Mouse (Mus musculus): ENCODE data around the gene Lrguk.

Gene Lrguk

DNA sequence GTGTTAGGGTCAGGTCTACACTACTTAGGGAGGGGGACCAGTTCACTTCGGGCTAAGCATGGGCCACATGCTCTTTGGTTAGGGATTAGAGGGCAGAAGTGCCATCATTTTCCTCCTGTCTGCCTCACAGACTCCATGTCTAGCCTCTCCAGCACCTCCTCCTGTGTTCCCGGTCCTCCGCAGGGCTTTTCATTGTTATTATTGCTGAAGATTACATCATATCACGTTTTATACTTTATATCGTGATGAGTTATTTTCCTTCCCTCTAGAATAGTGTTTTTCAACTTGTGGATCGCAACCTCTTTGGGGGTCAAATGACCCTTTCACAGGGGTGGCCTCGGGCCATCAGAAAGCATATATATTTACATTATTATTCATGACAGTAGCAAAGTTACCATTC is 37.5 kb downstream of the Lrguk start:
- no peak for DNase-seq (ENCODE audit: low spot score)

- no peak for DNase-seq (ENCODE audit: low spot score)
These were observed 38.0 kb downstream of the Lrguk start for GRCm38 (mm10) chr6:34067271-34067670.

- no peak for DNase-seq (ENCODE audit: low spot score)
These were observed 42.7 kb downstream of the Lrguk start for GRCm38 (mm10) chr6:34071936-34072335.

- no peak for DNase-seq (ENCODE audit: low spot score)
These were observed 44.7 kb downstream of the Lrguk start for GRCm38 (mm10) chr6:34073931-34074442.

GRCm38 (mm10) chr6:34075520-34075919 is 46.3 kb downstream of the Lrguk start:
- no peak for DNase-seq (ENCODE audit: low spot score)

GRCm38 (mm10) chr6:34083471-34083870 is 54.2 kb downstream of the Lrguk start:
- DNase-seq (ENCODE audit: low spot score) = peak; percentile 20

DNA sequence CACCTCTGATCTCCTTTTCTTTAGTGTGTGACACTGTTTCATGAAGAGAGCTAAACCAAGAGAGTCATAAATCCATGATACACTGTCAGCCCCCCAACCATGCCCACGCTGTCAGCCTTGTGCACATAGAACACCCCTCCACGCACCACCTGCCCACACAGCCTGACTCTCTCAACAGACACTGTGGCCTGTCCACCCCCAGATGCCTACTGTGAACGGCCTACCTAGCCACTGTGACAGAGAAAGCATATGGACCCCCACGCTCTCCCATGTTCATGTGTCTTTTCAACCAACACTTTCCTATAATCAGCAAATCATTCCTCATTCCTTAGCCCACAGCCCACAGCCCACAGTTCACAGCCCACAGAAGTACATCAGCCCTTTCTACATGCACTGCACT is 58.5 kb downstream of the Lrguk start:
- DNase-seq (ENCODE audit: low spot score) = no peak

DNA sequence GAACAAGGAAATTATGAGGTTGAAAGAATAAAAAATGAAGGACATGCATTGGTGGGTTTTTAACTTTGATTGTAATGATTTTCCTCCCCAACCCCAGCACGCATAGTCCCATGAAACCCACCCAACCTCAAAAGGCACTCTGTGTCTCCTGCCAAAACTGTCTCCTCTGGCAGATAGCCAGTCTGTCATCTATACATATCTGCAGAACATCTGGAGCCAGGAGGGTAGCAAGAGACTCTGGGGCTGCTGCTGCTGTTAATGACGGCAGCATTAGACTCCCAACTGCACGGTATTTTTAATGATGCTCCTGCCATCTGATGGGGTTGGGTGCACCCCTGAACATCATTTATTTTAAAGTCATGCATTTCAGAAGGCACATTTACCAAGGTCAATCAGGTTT is 59.7 kb downstream of the Lrguk start:
- no peak for DNase-seq (ENCODE audit: low spot score)

DNA sequence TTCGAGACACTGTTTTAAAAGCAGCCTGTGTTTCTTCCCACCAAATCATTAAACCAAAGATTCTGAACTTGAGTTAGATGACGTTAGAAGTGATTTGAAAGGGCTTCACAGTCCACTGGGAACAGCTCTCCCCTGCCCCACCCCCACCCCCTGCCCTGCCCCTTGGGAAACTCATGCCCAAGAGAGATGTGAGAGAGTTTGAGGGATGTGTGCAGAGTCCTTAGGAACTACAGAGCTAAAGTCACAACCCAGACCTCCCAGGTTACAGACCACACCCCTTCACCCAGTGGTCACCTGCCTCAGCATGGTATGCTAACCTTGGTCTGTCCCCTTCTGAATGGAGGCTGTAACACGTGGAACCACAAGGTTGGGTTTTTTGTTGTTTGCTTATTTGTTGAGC is 62.3 kb downstream of the Lrguk start:
- no peak for DNase-seq (ENCODE audit: low spot score)

DNA sequence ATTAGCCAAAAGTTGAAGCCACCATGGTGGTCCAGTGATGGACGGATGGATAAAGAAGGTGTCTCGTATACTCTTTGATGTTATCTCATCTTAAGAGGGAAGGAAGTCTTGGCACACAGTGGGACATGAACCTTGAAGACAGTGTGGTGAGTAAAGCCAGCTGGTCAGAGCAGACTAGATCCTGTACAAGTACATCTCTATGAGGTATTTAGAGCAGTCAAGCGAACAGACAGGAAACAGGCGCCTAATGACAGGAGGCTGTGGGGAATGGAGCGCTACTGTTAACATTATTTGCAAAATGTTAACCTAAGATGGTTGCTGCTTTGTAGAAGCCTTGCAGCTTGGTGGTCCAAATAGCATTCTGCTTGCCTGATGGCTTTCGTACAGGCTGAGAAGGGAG is 67.0 kb downstream of the Lrguk start:
- DNase-seq (ENCODE audit: low spot score) = no peak

GRCm38 (mm10) chr6:34096905-34097304 is 67.7 kb downstream of the Lrguk start:
- DNase-seq (ENCODE audit: low spot score) = no peak

DNA sequence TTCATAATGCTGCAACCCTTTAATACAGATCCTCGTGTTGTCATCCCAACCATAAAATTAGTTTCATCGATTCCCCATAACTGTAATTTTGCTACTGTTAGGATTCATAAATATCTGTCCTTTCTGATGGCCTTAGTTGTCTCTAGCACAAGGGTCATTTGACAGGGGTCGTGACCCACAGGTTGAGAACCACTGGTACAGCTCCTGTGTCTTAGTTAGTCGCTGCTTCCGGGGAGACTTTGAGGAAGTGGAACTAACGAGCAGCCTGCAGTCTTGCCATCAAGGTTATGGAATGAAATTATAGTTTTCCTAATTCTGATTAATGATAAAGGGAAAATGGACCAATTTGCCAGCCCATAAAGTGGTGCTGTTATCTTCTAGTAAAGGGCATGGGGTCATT is 70.5 kb downstream of the Lrguk start:
- DNase-seq (ENCODE audit: low spot score) = no peak

DNA sequence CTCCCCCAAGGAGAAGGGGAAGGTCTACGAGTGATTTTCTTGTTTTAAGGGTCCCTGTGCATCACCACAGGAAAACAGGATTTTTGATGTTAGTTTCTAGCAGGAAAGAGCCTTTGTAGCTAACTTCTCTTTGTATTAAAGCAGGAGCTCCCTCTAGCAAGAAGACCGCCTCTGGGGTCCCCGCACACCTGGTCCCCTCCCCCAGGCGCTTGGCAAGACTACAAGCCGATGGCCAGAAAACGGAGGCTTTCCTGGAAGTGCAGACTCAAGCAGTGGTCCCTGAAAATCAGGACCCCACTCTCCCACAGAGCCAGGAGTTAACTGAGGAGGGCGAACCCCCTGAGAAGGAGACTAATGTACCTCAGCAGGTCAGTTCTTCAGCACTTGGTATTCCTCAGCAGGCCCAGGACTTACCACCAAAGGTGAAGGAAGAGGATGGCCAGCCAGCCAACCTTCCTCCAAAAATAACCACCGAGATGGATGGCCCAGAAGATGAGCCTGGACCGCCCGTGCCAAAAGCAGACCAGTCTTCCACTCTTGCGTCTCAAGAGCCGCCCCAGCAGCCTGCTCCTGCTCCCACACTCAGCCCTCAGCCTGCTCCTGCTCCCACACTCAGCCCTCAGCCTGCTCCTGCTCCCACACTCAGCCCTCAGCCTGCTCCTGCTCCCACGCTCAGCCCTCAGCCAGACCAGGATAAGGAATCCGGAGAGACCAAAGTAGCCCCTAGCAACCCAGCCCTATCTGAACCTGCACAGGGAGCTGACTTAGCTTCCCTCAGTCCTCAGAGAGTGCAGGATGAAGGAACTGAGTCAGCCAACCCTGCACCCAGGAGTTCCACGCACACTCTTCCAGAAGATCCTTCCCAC is 72.5 kb downstream of the Lrguk start:
- no peak for DNase-seq (ENCODE audit: low spot score)

- no peak for DNase-seq (ENCODE audit: low spot score)
These were observed 74.1 kb downstream of the Lrguk start for GRCm38 (mm10) chr6:34103251-34103920.

DNA sequence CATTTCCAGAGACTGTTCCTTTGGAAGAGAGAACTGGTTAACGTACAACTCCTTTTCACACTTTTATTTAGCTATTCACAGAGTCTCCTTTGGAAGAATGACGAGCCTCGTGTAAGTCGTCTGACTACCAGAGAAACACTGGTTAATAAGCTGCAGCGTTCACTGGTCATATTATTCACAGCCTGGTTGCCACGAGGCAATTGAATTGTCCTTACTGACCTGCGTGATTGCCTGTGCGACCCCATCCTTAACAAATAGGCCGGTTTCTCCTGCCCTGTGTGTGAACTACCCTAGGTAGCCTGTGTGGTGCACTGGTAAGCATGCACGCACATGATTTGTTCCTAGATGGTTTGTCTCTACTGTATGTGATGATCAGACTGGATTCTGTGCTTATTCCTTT is 81.3 kb downstream of the Lrguk start:
- DNase-seq (ENCODE audit: low spot score) = no peak

- no peak for DNase-seq (ENCODE audit: low spot score)
These were observed 82.2 kb downstream of the Lrguk start for GRCm38 (mm10) chr6:34111406-34111805.

DNA sequence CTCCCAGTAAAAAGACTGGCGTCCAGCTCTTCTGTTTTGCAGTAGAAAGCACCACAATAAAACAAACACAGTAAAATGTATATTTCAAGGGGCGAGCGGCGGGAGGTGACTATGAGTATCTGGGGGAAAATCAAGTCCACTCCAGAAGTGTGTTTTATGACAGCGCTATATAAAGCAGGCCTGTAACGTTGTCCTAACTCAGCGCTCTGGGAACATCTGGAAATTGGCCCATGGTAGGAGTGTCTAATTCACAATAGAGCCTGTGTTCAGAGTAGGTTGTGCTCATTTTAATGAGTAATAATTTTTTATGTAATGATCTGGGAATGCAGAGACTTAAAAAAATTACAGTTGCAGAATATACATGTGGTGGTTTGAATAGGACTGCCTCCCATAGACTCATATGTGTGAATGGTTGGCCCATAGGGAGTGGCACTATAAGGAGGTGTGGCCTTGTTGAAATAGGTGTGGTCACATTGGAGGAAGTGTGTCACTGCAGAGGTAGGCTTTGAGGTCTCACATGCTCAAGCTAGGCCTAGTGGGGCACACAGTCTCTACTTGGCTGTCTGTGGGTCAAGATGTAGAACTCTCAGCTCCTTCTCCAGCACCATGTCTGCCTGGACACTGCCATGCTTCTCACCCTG is 87.7 kb downstream of the Lrguk start:
- DNase-seq (ENCODE audit: low spot score) = no peak

- DNase-seq (ENCODE audit: low spot score) = no peak
These were observed 95.2 kb downstream of the Lrguk start for GRCm38 (mm10) chr6:34124401-34124800.

DNA sequence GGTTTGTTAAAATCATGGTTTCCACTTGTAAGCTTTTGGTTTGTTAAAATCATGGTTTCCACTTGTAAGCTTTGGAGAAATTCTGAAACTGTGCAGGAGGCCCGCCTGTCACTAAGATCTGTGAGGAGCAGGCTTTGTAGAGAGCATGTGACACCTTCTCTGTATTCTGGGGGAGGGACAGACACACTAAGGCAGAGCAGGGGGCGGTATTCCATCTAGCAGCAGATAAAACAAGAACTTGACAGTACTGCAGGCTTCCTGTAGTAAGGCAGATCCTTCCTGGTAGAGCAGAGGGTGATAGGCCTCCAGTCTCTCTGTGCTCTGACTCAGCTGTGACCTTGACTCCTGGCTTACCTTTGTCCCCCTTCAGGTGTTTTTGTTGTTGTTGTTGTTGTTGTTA is 100.0 kb downstream of the Lrguk start:
- DNase-seq (ENCODE audit: low spot score) = no peak

DNA sequence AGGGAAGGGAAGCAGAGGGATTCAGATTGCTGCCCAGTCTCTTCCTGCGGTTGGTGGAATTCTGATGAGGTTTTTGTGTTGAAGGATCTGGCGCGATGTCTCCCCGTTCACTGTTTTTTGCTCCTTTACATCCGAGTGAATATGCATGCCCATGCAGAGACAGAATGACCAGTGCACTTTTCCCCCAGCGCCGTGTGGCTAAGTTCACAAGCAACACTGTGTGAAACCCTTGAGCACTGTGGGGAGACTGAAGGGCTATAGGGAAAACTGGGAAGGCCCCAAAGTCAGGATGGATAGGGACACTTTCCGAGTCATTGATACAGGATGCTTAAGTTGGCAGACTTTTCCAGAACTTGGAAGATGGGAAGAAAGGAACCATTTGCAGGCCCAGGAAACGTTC is 103.1 kb downstream of the Lrguk start:
- DNase-seq (ENCODE audit: low spot score) = no peak

- no peak for DNase-seq (ENCODE audit: low spot score)
These were observed 109.1 kb downstream of the Lrguk start for GRCm38 (mm10) chr6:34138366-34138765.

DNA sequence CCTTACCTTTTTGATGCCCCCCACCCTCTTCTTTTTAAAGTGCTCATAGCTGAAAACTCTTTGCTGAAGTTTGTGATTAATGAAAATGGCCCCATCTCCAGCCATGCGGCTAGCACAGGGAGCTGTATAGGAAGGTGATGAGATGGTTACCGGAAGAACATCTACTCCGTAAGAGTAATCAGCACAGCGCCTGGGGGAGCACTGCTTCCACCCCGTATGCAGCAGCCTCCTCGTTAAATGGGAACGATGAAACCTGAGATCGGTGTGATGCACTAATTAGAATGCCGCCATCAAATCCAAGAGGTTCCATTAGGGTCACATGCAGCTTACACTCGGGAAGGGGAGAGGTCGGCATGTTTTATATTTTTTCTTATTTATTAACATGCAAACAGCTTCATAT is 113.7 kb downstream of the Lrguk start:
- no peak for DNase-seq (ENCODE audit: low spot score)

DNA sequence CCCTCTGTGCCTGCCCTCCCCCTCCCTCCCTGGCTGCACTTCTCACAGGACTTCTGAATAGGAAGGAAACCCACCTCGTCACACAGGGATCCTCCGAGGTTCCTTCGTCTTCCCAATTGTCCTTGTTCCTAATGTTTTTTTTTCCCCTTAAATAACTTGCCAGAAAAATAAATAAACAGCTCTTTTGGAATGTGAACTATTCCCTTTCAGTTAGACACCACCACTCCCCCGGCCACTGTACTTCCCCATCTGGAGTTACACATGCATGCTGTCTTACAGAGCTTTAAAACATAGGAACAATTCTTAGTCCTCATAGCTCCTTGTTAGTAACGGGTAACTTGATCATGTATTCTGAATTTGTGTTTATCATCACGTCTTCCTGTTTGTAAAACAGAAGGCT is 116.8 kb downstream of the Lrguk start:
- no peak for DNase-seq (ENCODE audit: low spot score)
